Mouse (Mus musculus) lung, embryonic 14.5 days (tissue): ENCODE measurements around the gene Pianp. TPM values are rescaled to one million over a fixed set of nuclear protein-coding genes. Genes with fewer than 3 reads are reported as not detected.
"Not testable (repeated sequence)": the region's sequence is repeated elsewhere in the genome, so short reads cannot be mapped to it uniquely, and the experiment has no call there.

Experiments
- ATAC-seq: fragments of 200-750 bp; cut with Nextera tagmentation; 2 replicates; pipeline ENCODE4 v1.8.0; 2017; ENCODE audit warnings: mild to moderate bottlenecking, moderate TSS enrichment, moderate library complexity; ENCODE audit not compliant: insufficient read depth
- DNase-seq: peaks from one replicate; pipeline ENCODE4 v3.0.0-alpha.2; 2015
- H3K27ac ChIP-seq: fragments of 300-500 bp; sonication (generic); 2 replicates; pipeline ENCODE4 v1.5.1; 2014; ENCODE audit warnings: low read depth, mild to moderate bottlenecking, moderate library complexity
- H3K27me3 ChIP-seq: fragments of 300-500 bp; sonication (generic); 2 replicates; pipeline ENCODE4 v1.6.1; 2014; ENCODE audit warnings: low read length, control low read depth; ENCODE audit not compliant: insufficient read depth
- H3K36me3 ChIP-seq: fragments of 300-500 bp; sonication (generic); 2 replicates; pipeline ENCODE4 v1.6.1; 2014; ENCODE audit warnings: control low read depth; ENCODE audit not compliant: insufficient read depth
- H3K4me1 ChIP-seq: fragments of 300-500 bp; sonication (generic); 2 replicates; pipeline ENCODE4 v1.6.1; 2014; ENCODE audit warnings: antibody characterized with exemption, control low read depth; ENCODE audit not compliant: insufficient read depth
- H3K4me2 ChIP-seq: fragments of 300-500 bp; sonication (generic); 2 replicates; pipeline ENCODE4 v1.6.1; 2014; ENCODE audit warnings: mild to moderate bottlenecking
- H3K4me3 ChIP-seq: fragments of 300-500 bp; sonication (generic); 2 replicates; pipeline ENCODE4 v1.5.1; 2014; ENCODE audit warnings: low read depth, low read length
- H3K9ac ChIP-seq: fragments of 300-500 bp; sonication (generic); 2 replicates; pipeline ENCODE4 v1.6.1; 2014
- H3K9me3 ChIP-seq: fragments of 300-500 bp; sonication (generic); 2 replicates; pipeline ENCODE4 v1.6.1; 2016; ENCODE audit warnings: low read depth, low read length, control low read depth
- CTCF ChIP-seq: IDR thresholded peaks from 2 replicates; pipeline ENCODE4 v1.5.1; 2016; ENCODE audit warnings: antibody characterized with exemption, low read depth
- WGBS: fragments of 180-500 bp; shearing (Covaris S2); extraction: QIAGEN DNeasy Blood & Tissue Kit; methylation state at CpG from one replicate; pipeline ENCODE4 v1.1.7; 2014; 5-methylcytosine and 5-hydroxymethylcytosine counted together
- polyA plus RNA-seq: library from polyadenylated mRNA; unstranded; fragments of >200 nt; fragmentation: Nextera tagmentation; extraction: Ambion mirVana; gene quantifications from 2 replicates; pipeline ENCODE4 v1.2.1, GENCODE M21; 2014

Pianp gene
- polyA plus RNA-seq, 1 experiment from 2014 or later, result 0.59 TPM

GRCm38 (mm10) chr6:125008586-125009128 is 12.2 kb downstream of the Pianp start:
- no peaks in the 10 kb centered on the region for H3K27me3 ChIP-seq
- peaks cover 22% of the 10 kb centered on the region for H3K36me3 ChIP-seq
- H3K9ac ChIP-seq, result peak overlapping the region; percentile 90
- H3K4me3 ChIP-seq, result peak overlapping the region; percentile 78
- WGBS, result 0% methylated on average over 33 of the region's 34 CpGs
- DNase-seq, result peak; percentile 99
- no peaks in the 10 kb centered on the region for H3K9me3 ChIP-seq
- no peak for TF ChIP-seq CTCF
- H3K4me2 ChIP-seq, result peak overlapping the region; percentile 84
- H3K27ac ChIP-seq, result peak overlapping the region; percentile 98
- no peaks in the 10 kb centered on the region for H3K4me1 ChIP-seq
- ATAC-seq, result peak; percentile 98

DNA sequence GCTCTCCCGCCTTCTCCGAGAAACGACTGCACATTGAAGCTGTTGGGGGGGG is 12.5 kb downstream of the Pianp start, which contains the start of gene Zfp384:
Gene Zfp384, plus strand, starts transcription at position 17 of the 52 bp plus-strand sequence.
- TF ChIP-seq CTCF, result no peak
- peak within 1 kb of the TSS; percentile 98 for H3K27ac ChIP-seq
- H3K4me3 ChIP-seq, result peak within 1 kb of the TSS; percentile 78
- ATAC-seq, result no peak
- H3K4me2 ChIP-seq, result peak within 1 kb of the TSS; percentile 84
- H3K27me3 ChIP-seq, result no peaks in the 10 kb centered on the region
- no peaks in the 10 kb centered on the region for H3K4me1 ChIP-seq
- WGBS, result 0% methylated on average over 1 of the region's 3 CpGs
- no peak for DNase-seq
- peaks cover 25% of the 10 kb centered on the region for H3K36me3 ChIP-seq
- H3K9me3 ChIP-seq, result no peaks in the 10 kb centered on the region
- peak within 1 kb of the TSS; percentile 90 for H3K9ac ChIP-seq

- H3K4me2 ChIP-seq, result peak overlapping the region; percentile 84
- H3K9ac ChIP-seq, result peak overlapping the region; percentile 90
- no peaks in the 10 kb centered on the region for H3K9me3 ChIP-seq
- no peaks in the 10 kb centered on the region for H3K27me3 ChIP-seq
- H3K36me3 ChIP-seq, result peaks cover 30% of the 10 kb centered on the region
- H3K27ac ChIP-seq, result peak overlapping the region; percentile 98
- TF ChIP-seq CTCF, result no peak
- H3K4me3 ChIP-seq, result peak overlapping the region; percentile 78
- peak; percentile 90 for DNase-seq
- ATAC-seq, result peak; percentile 85
- no peaks in the 10 kb centered on the region for H3K4me1 ChIP-seq
- under 1% methylated on average over 74 of the region's 78 CpGs for WGBS
Observed at GRCm38 (mm10) chr6:125009181-125010073, 12.9 kb downstream of the Pianp start.

- H3K9ac ChIP-seq, result no peak overlapping the region
- TF ChIP-seq CTCF, result no peak
- no peaks in the 10 kb centered on the region for H3K27me3 ChIP-seq
- H3K4me1 ChIP-seq, result no peaks in the 10 kb centered on the region
- no peak for ATAC-seq
- H3K27ac ChIP-seq, result no peak overlapping the region
- H3K36me3 ChIP-seq, result peaks cover 87% of the 10 kb centered on the region
- H3K9me3 ChIP-seq, result no peaks in the 10 kb centered on the region
- H3K4me3 ChIP-seq, result no peak overlapping the region
- no peak for DNase-seq
- no peak overlapping the region for H3K4me2 ChIP-seq
- WGBS, result over 99% methylated on average over 3 of the region's 3 CpGs
Observed at GRCm38 (mm10) chr6:125017682-125018081, 21.2 kb downstream of the Pianp start.

DNA sequence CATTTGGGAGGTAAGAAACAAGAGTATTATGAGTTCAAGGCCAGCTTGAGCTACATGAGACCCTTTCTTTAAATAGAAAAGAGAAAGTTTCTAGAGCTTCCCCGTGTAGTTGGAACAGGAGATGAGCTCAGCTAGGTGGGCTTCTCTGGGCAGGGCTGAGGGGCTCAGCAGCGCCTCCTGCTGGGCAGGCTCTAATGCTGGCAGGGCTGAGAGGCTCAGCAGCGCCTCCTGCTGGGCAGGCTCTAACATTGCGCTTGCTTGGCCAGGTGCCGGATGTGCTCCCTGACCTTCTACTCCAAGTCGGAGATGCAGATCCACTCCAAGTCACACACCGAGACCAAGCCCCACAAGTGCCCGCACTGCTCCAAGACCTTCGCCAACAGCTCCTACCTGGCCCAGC is 34.0 kb downstream of the Pianp start:
- DNase-seq, result peak; percentile 67
- H3K36me3 ChIP-seq, result peaks cover 86% of the 10 kb centered on the region

DNA sequence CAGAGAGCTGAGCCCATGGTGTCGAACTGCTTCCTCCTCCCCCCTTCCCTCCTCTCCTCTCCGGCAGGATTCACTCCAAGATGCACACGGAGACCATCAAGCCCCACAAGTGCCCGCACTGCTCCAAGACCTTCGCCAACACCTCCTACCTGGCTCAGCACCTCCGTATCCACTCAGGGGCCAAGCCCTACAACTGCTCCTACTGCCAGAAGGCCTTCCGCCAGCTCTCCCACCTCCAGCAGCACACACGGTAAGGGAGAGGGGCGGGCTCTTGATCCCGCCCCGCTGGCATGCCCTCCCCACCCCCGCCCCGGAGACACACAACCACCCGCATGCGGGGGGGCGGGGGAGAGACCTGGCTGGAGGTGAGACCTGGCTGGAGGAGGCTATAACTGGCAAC is 35.1 kb downstream of the Pianp start:
- H3K9ac ChIP-seq, result no peak overlapping the region
- H3K4me1 ChIP-seq, result no peaks in the 10 kb centered on the region
- DNase-seq, result no peak
- 80% methylated on average over 16 of the region's 16 CpGs for WGBS
- no peak overlapping the region for H3K4me2 ChIP-seq
- H3K27ac ChIP-seq, result no peak overlapping the region
- H3K4me3 ChIP-seq, result no peak overlapping the region
- H3K36me3 ChIP-seq, result peaks cover 87% of the 10 kb centered on the region
- H3K27me3 ChIP-seq, result no peaks in the 10 kb centered on the region
- no peak for ATAC-seq
- H3K9me3 ChIP-seq, result no peaks in the 10 kb centered on the region
- TF ChIP-seq CTCF, result no peak

More for the DNA sequence above, 34.0 kb downstream of the Pianp start:
- H3K4me1 ChIP-seq, H3K4me3 ChIP-seq, H3K27me3 ChIP-seq, H3K9me3 ChIP-seq, H3K4me2 ChIP-seq, H3K9ac ChIP-seq, H3K27ac ChIP-seq, ATAC-seq: not testable (repeated sequence)
- TF ChIP-seq CTCF, result peak; percentile 96
- WGBS, result 23% methylated on average over 6 of the region's 9 CpGs

GRCm38 (mm10) chr6:125038666-125039065 is 42.2 kb downstream of the Pianp start:
- Histone ChIP-seq H3K27me3 (no peaks in the 10 kb centered on the region), H3K4me3 (peak overlapping the region; percentile 76; the same call in 1 of the 2 replicates), H3K4me2 (peak overlapping the region; percentile 74), H3K27ac (peak overlapping the region; percentile 84), H3K36me3 (peaks cover 45% of the 10 kb centered on the region), H3K9me3 (no peaks in the 10 kb centered on the region), H3K9ac (peak overlapping the region; percentile 46; the same call in 1 of the 2 replicates), H3K4me1 (peaks cover 5% of the 10 kb centered on the region; the same call in 1 of the 2 replicates)
- TF ChIP-seq CTCF, result no peak
- ATAC-seq, result 0 out of 2 replicates have a peak, but pooled peaks have one; percentile 2
- WGBS, result 92% methylated on average over 4 of the region's 4 CpGs
- DNase-seq, result no peak
